Mouse (Mus musculus) cerebellum, adult 11 months (tissue): ENCODE measurements around the gene Edem3.
A peak's percentile ranks its signal among the peaks of the same experiment; 100 is the strongest.
"Not testable (repeated sequence)": the region's sequence is repeated elsewhere in the genome, so short reads cannot be mapped to it uniquely, and the experiment has no call there.

ENCODE experiments used
- DNase-seq: peaks from one replicate; pipeline ENCODE4 v3.0.0; 2022

The Edem3 gene

DNA sequence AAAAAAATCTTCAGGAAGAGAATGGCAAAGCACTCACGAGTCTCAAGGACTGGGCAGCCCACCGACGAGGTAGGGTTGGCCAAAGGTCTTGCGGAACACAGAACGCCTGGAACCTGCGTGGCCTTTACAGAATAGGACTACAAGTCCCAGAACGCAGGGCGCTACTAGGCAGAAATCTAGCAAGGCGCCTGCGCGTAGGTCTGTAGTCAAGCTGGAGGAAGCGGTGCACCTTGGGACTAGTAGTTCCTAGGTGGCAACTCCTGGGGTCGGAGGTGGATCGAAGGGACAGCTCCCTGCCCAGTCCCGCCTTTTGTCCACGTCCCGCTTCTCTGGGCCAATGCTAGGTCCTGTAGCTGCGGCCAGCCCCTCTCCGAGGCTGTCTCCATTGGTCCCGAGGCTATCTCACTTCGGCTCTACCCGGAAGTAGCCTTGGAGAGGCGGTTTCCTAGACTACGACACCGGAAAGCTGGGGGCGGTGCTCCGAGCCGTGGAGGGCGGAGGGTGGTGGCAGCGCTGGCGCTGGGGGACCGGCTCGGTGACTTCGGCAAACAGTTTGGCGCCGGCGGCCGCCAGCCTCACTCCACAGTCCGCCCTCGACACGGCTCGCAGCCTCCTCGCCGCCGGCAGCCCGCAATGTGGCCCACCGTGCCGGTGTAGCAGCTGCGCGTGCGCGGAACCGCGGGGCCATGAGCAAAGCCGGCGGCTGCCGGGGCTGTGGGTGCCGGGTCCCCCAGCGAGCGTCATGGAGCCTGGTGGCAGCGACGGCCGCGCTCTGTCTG, at the start of gene Edem3:
Edem3 (plus strand) TSS at position 491 of the 779 bp plus-strand sequence.
- DNase-seq = peak; percentile 98

DNA sequence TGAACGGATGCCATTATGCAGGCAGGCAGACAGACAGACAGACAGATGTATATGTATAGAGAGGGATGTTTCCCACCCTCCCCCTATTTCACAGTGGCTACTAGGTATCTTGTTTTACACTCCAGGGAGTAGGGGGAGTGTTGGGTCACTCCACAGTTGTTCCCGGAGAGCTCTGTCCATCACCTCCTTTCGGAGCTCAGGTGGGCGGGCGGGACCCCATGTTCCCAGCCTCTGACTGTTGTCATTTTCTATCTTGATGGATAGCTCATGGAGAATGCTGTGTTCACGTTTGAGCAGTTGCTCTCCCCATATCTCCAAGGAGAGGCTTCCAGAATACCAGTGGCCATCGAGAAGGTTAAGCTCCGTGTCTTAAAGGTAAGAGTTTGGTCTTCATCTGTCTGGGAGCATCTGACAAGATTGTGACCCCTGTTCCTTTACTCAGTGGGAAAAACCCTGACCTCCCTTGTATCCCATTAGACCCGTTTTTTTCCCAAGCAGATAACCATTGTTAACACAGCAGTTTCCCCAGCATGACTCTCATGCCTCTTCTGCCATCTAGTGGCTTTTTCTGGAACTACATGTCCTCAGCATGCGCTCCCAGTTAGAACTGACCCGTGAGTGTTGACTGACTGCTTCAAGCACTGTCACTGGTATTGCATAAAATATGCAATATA, 49.3 kb upstream of the Edem3 start:
- DNase-seq = peak; percentile 61

DNA sequence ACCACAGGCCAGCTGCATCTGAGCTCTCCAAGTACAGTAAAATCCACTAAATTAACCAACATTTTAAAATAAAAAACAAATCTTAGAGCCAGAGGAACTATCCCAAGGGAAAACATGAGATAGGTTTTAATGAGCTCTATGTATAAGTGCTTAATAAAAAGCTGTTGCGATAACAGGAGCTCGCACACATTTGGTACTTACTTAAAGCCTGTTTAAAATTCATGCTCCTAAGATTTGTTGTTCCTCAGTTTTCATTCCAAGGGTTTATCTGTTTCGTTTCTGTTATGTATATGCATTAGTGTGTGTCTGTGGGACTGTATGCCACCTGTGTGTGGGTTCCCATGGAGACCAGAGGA, 48.8 kb upstream of the Edem3 start:
- DNase-seq = no peak

DNA sequence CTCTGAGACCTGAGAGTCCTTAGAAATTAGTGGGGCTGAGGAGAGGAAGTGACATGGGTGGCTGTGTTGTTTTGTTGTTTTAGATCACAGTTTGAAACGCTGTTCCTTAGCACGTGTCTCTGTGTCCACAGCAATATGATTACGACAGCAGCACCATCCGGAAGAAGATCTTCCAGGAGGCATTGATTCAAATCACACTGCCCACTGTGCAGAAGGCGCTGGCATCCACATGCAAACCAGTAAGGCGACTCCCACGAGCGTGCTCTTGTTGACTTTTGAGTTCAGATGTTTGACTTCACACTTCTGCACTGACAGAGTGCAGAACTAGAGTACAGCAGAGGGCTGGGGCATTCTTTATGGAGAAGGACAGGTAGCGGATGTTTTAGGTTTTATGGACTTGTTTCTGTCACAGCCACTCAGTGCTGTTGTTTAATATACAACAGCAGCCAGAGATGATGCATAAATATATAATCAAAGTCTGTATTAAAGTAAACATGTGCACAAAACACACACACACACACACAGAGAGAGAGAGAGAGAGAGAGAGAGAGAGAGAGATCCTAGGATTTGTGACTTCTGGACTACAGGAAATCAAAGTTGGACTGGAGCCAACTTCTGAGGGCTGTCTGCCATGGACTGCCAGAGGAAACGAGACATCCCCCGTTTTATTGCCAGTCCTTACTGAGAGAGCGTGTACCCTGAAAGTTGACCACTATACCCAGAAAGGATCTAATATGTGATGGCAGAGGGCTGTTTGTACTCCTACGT, 46.0 kb upstream of the Edem3 start:
- DNase-seq = no peak

DNA sequence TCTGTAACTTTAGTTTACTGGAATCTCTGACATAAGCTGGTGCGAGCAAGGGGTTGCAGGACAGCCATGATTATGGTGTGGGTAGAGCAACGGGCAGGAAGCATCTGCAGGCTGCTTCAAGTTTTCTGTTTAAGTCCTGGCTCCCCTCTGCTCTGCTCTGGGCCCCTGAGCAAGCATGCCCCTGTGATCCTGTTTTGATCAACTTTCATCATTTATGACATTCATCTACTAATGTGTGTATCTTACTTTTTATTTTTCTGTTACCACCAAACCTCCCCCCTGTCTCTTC, 45.5 kb upstream of the Edem3 start:
- no peak for DNase-seq

DNA sequence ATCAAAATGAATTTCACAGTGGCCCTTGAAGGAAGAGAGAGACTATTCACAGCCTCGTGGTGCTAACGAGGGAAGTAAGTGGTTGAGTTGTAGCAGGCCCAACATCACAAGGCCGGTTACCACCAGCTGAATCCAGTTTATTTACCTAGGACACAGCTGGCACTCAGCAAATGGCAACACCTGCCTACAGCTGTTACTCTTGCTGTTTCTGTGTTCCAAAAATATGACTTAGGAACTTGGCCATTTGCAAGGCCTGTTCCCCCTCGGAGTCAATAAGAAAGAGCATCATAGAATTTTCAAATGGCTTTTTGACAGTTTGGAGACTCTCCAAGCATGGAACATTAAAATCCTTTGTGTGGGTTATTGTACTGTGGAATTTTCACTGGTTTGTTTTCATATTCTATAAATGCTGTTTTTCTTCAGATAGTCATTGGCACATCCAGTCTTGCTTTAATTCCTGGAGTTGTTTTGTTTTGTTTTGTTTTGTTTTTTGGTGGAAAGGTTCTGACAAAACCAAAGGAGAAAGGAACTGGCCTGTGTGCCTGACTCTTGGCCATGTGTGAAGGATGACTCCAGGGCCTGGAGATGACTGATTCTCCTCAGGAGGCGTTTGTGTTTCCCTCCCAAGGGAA, 44.6 kb upstream of the Edem3 start:
- DNase-seq = no peak

DNA sequence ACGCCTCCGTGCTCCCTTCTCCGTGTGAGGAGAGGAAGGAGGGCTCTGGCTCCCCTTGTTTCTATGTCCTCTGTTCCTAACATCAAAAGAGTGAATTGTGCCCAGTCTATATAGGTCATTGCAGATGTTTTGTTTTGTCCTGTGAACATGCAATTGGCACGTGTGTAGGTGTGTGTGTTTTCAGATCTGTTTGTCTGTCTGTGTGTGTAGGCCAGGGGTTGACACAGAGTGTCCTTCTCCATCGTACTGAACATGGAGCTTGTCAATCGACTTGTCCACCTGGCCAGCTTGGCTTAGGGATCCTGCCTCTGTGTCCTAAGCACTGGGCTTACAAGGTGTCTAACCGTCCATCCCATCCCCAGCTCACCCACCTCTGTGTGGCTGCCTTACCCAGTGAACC, 44.1 kb upstream of the Edem3 start:
- DNase-seq = no peak

DNA sequence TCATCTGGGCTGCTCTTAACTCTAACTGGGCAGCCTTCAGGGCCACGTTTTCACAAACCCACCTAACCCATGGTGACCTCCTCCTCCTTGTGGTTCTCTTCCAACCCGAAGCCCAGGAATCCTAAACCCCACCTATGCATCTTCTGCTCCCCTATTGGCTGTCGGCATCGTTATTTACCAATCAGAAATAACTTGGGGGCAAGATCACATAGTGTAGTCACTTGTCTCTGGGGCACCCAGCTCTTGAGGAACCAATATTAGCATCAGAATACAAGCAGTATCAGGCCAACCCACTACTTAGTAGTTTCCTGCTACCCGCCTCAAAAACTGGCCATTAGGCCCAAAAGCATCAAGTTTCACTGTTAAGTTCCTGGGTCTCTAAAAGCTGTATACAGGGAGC, 42.5 kb upstream of the Edem3 start:
- DNase-seq = no peak

DNA sequence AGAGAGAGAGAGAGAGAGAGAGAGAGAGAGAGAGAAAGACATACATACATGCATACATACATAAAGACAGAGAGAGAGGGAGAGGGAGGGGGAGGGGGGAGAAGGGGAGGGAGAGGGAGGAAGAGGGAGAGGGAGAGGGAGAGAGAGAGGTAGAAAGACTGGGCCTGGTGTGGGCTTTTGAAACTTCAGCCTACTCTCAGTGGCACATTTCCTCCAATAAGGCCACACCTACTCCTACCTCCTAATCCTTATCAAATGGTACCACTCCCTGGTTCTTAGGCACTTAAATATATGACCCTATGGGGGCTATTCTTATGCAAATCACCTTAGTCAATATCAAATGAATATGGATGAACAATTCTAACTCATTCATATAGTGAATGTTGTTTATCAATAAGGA, 41.5 kb upstream of the Edem3 start:
- DNase-seq = no peak

DNA sequence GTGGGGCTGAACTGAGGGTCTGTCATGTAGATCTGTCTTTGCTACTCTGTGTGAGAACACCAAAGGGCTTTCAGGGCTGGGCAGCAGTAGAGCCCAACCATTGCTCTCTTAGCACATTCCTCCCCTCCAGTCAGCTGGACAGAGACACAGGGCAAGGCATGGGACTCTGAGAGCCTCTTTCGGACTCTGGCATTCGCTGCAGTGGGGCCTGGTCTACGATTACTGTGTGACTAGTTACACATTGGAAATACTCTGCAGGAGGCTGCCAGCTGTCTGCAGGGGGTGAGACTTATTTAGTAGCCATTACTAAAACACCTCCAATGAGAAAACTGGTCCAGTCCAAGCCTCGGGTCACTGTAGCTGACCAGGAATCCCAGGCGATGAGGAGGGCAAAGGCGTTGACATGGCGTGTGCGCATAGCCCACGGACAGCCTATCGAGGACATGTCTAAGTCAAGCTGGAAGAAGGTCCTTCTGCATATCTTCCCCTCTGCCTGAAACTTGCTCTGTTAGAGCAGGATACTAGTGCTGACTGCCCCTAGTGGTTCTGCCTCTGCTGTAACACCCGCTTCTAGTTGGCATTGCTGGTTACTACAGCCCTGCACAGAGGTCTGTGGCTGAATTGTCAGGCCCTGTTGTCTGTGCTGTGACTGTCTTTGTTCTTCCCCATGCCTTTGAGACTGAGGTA, 39.0 kb upstream of the Edem3 start:
- no peak for DNase-seq

DNA sequence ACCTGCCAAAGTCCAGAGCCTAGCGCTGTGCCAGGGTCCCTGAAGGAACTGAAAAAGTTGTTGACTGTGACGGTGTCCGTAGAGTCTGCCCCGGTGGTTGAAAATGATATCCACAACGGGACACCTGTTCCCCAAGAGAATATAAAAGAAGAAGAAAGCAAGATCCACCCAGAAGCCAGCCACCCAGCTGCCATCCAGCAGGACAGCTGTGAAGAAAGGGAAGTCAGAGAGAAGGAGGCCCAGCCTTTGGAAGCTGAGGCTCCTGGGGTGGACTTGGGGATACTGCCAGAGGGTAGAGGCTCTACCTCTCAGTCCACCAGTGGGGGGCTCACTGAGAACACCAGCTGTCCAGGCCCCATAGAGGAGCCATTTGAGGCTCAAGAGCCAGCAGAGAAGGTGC, 37.5 kb upstream of the Edem3 start:
- no peak for DNase-seq

DNA sequence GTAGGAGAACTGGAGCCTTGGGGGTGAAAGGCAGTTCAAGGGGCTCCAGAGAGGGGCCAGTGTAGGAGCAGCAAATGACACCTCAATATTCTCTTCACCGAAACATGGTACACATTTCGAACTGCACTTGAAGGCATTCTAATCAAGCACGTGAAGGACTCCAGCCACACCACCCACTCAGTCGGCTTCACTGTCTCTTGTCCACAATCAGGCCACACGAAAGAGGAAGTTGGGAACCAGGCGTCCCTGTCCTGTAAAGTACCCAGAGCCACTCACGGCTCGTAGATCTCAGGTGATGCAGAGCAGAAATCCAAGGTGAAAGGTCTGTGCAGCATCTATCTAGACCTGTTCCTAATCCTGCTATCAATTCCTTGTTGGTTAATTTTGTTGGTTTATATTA, 36.6 kb upstream of the Edem3 start:
- DNase-seq = no peak

DNA sequence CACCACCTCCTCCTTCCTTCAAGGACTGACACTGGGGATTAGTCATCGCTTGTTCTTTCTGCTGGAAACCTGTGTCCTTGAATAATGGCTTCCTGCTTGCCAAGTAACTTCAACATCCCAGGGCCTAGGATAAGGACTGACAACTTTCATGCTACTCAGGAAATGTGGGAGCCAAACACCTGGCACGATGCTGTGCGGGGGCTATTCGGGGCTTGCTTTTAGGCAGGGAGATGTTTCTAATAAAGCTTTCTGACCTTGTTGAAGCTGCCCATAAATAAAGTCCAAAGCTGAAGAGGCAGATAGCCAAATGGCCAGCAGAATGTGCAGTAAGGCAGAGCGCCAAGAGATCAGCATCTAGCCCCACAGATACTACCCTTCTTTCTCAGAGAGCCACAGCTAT, 35.3 kb upstream of the Edem3 start:
- DNase-seq = no peak

DNA sequence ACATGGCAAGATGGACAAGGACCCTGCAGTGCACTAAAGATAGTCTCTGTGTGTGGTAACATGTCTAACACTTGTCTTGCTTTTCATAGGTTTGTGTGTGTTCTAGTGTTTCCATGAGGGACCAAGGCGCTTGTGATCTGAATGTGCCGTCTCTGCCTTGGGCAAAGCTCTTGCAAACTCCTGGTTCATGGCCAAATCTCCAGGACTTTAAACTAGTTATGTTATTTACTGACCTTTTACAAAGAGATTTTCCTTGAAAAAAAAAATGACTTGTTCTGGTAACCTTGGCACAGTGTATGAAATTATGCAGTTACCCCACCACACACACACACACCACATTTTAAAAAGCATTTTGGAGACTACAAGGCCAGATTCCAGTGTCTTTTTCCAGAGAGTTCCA, 34.6 kb upstream of the Edem3 start:
- DNase-seq = no peak

DNA sequence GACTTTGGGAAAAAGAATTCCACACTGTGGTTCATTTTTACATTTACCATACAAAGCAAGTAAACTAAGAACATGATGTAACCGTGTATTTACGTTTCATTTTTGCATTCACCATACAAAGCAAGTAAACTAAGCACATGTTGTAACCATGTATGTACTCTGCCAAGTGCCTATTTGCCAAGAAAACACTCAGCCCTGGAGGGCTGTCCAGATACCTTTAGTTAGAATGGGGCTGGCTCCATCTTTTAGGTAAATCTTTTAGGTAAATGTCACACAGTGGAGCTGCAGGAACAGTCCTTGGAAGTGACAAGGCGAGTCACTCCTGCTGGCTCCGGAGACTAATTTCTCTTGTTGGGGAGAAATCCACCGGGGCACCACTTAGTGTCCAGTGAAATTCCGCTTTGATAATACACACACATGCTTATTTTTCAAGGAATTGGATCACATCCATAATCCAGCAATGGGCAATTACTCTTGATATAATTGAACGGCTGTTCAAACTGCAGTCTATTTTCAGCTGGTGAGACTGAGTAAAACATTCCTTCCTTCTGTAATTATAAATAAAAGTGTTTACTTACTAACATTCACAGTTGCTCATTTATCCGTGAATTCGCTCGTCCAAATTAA, 33.7 kb upstream of the Edem3 start:
- DNase-seq = no peak

DNA sequence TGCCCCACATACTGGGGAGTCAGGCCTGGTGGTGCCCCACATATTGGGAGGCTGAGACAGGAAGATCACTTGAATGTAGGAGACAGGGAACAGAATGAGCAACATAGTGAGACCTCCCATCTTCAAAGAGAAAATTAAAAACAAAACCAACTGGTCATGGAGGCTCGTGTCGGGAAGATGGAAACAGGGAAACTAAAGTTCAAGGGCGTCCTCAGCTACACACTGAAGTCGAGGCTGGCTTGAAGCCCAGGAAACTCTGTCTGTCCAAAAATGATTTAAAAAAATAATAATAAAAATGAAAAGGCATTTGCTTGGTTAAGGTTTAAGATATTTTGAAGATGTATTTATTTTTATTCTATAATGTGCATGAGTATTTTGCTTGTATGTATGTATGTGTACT, 31.4 kb upstream of the Edem3 start:
- no peak for DNase-seq

DNA sequence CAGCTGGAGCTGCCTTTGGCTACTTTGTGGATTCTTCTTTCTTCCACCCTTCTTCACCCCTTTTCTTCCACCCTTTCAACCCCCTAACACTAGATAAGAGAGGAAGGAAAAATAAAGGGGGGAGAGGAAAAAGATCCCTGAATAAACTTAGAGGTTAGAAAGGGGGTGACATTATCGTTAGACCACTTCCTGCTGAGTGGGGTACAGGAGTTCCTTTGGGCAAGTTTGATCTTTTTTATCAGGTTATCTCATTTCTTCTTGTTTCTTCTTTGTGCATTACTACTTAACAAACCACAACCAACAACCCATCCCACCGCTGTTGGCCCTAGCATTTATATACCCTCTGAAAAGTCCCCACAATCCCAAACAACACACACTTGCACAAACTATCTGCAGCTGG, 29.6 kb upstream of the Edem3 start:
- no peak for DNase-seq

DNA sequence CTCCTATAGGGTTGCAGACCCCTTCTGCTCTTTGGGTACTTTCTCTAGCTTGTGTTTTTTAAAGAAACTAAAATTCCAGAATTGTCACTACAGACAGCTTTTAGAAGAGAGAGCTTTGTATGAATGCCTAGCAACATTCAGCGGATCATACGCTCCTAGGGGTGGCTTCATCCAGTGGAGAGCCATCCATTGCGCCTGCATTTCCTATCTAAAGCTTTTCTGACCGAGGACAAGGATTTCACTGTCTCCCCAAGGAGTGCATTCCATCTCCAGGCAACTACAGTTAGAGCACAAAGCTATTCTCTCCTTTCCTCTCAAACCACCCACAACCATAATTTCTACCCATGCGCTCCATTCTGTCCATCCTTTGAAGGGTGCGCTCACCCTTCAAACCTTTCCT, 28.8 kb upstream of the Edem3 start:
- no peak for DNase-seq

DNA sequence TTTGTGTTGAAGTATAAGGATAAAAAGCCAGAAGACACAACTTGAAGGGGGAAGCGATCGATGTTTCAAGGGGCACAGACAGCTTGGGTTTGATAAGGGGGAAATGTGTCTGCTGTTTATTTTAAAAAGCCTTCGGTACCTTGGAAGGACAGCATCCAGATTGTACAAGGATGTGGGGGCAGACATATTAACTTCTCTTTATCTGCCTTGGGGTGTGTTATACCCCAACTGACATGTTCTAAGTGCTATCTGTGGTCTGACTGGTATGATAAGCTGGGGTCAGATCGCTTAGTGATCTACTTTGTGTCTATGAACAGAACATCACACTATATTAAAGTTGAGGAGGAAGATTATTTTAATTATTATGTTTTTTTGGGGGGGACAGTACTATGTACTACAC, 27.0 kb upstream of the Edem3 start:
- DNase-seq = no peak

DNA sequence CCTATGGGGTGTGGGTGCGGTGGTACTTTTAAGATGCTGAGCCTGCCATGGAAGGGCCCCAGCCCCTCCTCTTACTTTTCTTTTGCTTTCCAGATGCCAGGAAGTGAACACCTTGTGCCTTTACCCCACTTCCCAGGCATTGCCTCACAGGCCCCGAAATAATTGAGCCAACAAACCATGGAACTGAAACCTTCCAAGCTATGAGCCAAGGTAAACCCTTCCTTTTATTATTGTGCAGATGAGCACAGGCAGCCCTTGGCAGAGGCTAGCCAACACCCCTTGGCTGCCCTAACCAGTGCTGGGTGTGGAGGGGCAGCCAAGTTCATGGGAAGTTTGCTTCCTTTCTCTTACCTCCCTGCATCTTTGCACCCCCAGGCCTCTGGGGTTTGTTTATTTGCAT, 18.0 kb upstream of the Edem3 start:
- DNase-seq = no peak

DNA sequence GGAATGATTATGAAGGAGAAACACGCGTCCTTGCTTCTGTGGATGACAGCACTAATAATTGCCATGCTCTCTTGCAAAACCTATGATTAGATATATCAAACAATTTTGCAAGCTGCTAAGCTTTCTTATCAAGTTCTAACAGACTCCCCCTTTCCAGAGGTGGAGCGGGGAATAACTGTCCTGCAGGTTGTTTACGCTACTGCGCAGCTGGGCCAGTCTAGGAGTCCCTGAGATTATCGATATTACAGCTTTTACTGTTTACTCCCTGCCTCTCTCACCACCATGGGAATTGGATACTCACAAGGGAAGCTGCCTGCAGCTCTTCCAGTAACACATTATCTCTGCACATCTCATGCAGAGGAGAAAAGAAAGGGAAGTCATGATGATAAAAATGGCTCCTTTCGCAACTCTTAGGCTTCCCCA, 14.0 kb upstream of the Edem3 start:
- no peak for DNase-seq

DNA sequence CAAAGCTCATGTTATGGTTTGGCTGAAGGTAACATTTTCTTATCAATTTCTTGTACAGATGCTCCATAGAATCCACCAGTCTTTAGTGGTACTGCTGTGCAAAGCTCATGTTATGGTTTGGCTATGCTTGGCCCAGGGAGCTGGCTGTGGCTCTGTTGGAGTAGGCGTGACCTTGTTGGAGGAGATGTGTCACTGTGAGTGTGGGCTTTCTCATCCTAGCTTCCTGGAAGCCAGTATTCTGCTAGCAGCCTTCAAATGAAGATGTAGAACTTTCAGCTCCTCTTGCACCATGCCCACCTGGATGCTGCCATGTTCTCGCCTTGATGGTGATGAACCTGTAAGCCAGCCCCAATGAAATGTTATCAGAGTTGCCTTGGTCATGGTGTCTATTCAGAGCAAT, 5.3 kb upstream of the Edem3 start:
- DNase-seq = not testable (repeated sequence)

DNA sequence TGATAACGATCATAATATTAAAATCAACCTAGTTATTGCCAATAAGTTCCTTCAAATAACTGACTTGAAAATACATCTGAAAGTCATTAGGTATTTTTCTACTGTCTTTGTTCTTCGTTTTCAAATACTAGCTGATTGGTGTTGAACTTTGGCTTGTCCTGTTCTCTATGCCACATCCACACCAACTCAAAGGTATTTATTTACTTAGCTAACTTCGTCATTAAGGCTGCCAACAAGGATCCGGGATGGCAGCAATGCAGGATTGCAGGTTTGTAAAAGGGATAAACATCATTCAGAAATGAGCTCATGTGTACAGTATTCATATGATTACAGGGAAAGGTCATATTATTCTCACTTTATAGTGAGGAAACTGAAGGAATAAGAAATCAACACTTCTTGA, 2.2 kb upstream of the Edem3 start:
- DNase-seq = no peak
